Mouse (Mus musculus) embryonic facial prominence, embryonic 15.5 days (tissue): ENCODE data around the gene Fto. TPM values are rescaled to one million over a fixed set of nuclear protein-coding genes. Genes with fewer than 3 reads are reported as not detected.
A peak's percentile ranks its signal among the peaks of the same experiment; 100 is the strongest.

ENCODE experiments used
- ATAC-seq: fragments of 200-750 bp; cut with Nextera tagmentation; 2 replicates; pipeline ENCODE4 v1.8.0; 2017; ENCODE audit warnings: low read depth, moderate TSS enrichment; ENCODE audit not compliant: insufficient number of reproducible peaks, low FRiP score, low TSS enrichment
- H3K27ac ChIP-seq: fragments of 300-500 bp; sonication (generic); replicated peaks from 2 replicates; pipeline ENCODE4 v1.5.1; 2015; ENCODE audit warnings: mild to moderate bottlenecking, inconsistent platforms
- H3K27me3 ChIP-seq: fragments of 300-500 bp; sonication (generic); 2 replicates; pipeline ENCODE4 v1.6.1; 2015; ENCODE audit warnings: inconsistent platforms
- H3K36me3 ChIP-seq: fragments of 300-500 bp; sonication (generic); 2 replicates; pipeline ENCODE4 v1.6.1; 2015; ENCODE audit warnings: mild to moderate bottlenecking, inconsistent platforms
- H3K4me1 ChIP-seq: fragments of 300-500 bp; sonication (generic); 2 replicates; pipeline ENCODE4 v1.6.1; 2015; ENCODE audit warnings: inconsistent platforms
- H3K4me2 ChIP-seq: fragments of 300-500 bp; sonication (generic); replicated peaks from 2 replicates; pipeline ENCODE4 v1.6.1; 2015; ENCODE audit warnings: mild to moderate bottlenecking, inconsistent platforms
- H3K4me3 ChIP-seq: fragments of 300-500 bp; sonication (generic); replicated peaks from 2 replicates; pipeline ENCODE4 v1.5.1; 2015; ENCODE audit warnings: mild to moderate bottlenecking, inconsistent platforms
- H3K9ac ChIP-seq: fragments of 300-500 bp; sonication (generic); 2 replicates; pipeline ENCODE4 v1.6.1; 2015; ENCODE audit warnings: inconsistent platforms
- H3K9me3 ChIP-seq: fragments of 300-500 bp; sonication (generic); replicated peaks from 2 replicates; pipeline ENCODE4 v1.6.1; 2016; ENCODE audit warnings: inconsistent platforms
- WGBS: fragments of 180-500 bp; shearing (Covaris S2); methylation state at CpG from one replicate; pipeline ENCODE4 v1.1.7; 2015; 5-methylcytosine and 5-hydroxymethylcytosine counted together
- polyA plus RNA-seq: library from polyadenylated mRNA; unstranded; fragments of >200 nt; fragmentation: Nextera tagmentation; extraction: Ambion mirVana; gene quantifications from 2 replicates; pipeline ENCODE4 v1.2.1, GENCODE M21; 2015

The Fto gene
- polyA plus RNA-seq, 1 experiment from 2014 or later: 111 TPM

GRCm38 (mm10) chr8:91426496-91426895, 113.2 kb downstream of the Fto start:
- Histone ChIP-seq H3K27ac (no peak overlapping the region), H3K36me3 (peaks cover 8% of the 10 kb centered on the region), H3K4me2 (no peak overlapping the region), H3K9me3 (no peaks in the 10 kb centered on the region; the same call in 1 of the 2 replicates), H3K9ac (no peak overlapping the region), H3K27me3 (no peaks in the 10 kb centered on the region), H3K4me1 (0 out of 2 replicates have a peak, but pooled peaks cover 3% of the 10 kb centered on the region), H3K4me3 (no peak overlapping the region)
- ATAC-seq: no peak
- 37% methylated on average over 1 of the region's 1 CpGs for WGBS

- 84% methylated on average over 3 of the region's 3 CpGs for WGBS
- no peaks in the 10 kb centered on the region for H3K4me1 ChIP-seq
- ATAC-seq: no peak
- peaks cover 5% of the 10 kb centered on the region for H3K36me3 ChIP-seq
- no peak overlapping the region for H3K4me3 ChIP-seq
- H3K27me3 ChIP-seq: no peaks in the 10 kb centered on the region
- no peaks in the 10 kb centered on the region; the same call in 1 of the 2 replicates for H3K9me3 ChIP-seq
- H3K4me2 ChIP-seq: no peak overlapping the region
- no peak overlapping the region for H3K27ac ChIP-seq
- no peak overlapping the region for H3K9ac ChIP-seq
Observed at GRCm38 (mm10) chr8:91430333-91430940, 117.1 kb downstream of the Fto start.

GRCm38 (mm10) chr8:91436036-91436435, 122.7 kb downstream of the Fto start:
- no peaks in the 10 kb centered on the region for H3K27me3 ChIP-seq
- no peak for ATAC-seq
- H3K9ac ChIP-seq: no peak overlapping the region
- H3K27ac ChIP-seq: no peak overlapping the region
- H3K9me3 ChIP-seq: no peaks in the 10 kb centered on the region
- H3K4me3 ChIP-seq: no peak overlapping the region
- 0 out of 2 replicates have a peak, but pooled peaks cover 4% of the 10 kb centered on the region for H3K36me3 ChIP-seq
- WGBS: 93% methylated on average over 15 of the region's 15 CpGs
- no peaks in the 10 kb centered on the region for H3K4me1 ChIP-seq
- no peak overlapping the region for H3K4me2 ChIP-seq

GRCm38 (mm10) chr8:91443911-91444310, 130.6 kb downstream of the Fto start:
- Histone ChIP-seq H3K4me1 (peaks cover 24% of the 10 kb centered on the region), H3K36me3 (no peaks in the 10 kb centered on the region; the same call in 1 of the 2 replicates), H3K9me3 (no peaks in the 10 kb centered on the region), H3K9ac (no peak overlapping the region), H3K4me2 (no peak overlapping the region), H3K4me3 (no peak overlapping the region), H3K27ac (no peak overlapping the region), H3K27me3 (no peaks in the 10 kb centered on the region)
- no peak for ATAC-seq
- WGBS: 48% methylated on average over 4 of the region's 4 CpGs

GRCm38 (mm10) chr8:91444636-91445410, 131.5 kb downstream of the Fto start:
- H3K4me3 ChIP-seq: no peak overlapping the region
- H3K27ac ChIP-seq: 0 out of 2 replicates have a peak overlapping the region, but pooled peaks have one; percentile 45
- no peaks in the 10 kb centered on the region for H3K9me3 ChIP-seq
- no peak for ATAC-seq
- H3K4me1 ChIP-seq: peaks cover 24% of the 10 kb centered on the region
- WGBS: 40% methylated on average over 11 of the region's 11 CpGs
- no peak overlapping the region for H3K9ac ChIP-seq
- no peaks in the 10 kb centered on the region; the same call in 1 of the 2 replicates for H3K36me3 ChIP-seq
- H3K4me2 ChIP-seq: no peak overlapping the region
- no peaks in the 10 kb centered on the region for H3K27me3 ChIP-seq

- H3K4me2 ChIP-seq: no peak overlapping the region
- WGBS: 51% methylated on average over 10 of the region's 10 CpGs
- H3K9ac ChIP-seq: no peak overlapping the region
- 0 out of 2 replicates have a peak overlapping the region, but pooled peaks have one; percentile 45 for H3K27ac ChIP-seq
- peaks cover 24% of the 10 kb centered on the region for H3K4me1 ChIP-seq
- no peaks in the 10 kb centered on the region for H3K9me3 ChIP-seq
- no peak overlapping the region for H3K4me3 ChIP-seq
- H3K36me3 ChIP-seq: no peaks in the 10 kb centered on the region; the same call in 1 of the 2 replicates
- no peak for ATAC-seq
- H3K27me3 ChIP-seq: no peaks in the 10 kb centered on the region
Observed at GRCm38 (mm10) chr8:91445516-91445915, 132.2 kb downstream of the Fto start.

- Histone ChIP-seq H3K36me3 (no peaks in the 10 kb centered on the region; the same call in 1 of the 2 replicates), H3K4me3 (no peak overlapping the region), H3K27ac (no peak overlapping the region), H3K4me2 (no peak overlapping the region), H3K9ac (no peak overlapping the region), H3K27me3 (no peaks in the 10 kb centered on the region), H3K4me1 (peaks cover 24% of the 10 kb centered on the region), H3K9me3 (no peaks in the 10 kb centered on the region)
- whole genome bisulfite sequencing: 75% methylated on average over 5 of the region's 5 CpGs
- no peak for ATAC-seq
Observed at GRCm38 (mm10) chr8:91446008-91446407, 132.7 kb downstream of the Fto start.

GRCm38 (mm10) chr8:91448667-91449329, 135.5 kb downstream of the Fto start:
- Histone ChIP-seq H3K27me3 (no peaks in the 10 kb centered on the region), H3K4me2 (no peak overlapping the region), H3K36me3 (no peaks in the 10 kb centered on the region), H3K4me1 (peaks cover 20% of the 10 kb centered on the region), H3K4me3 (no peak overlapping the region), H3K9me3 (no peaks in the 10 kb centered on the region), H3K9ac (no peak overlapping the region), H3K27ac (no peak overlapping the region)
- ATAC-seq: no peak
- WGBS: 86% methylated on average over 7 of the region's 7 CpGs

GRCm38 (mm10) chr8:91454926-91455325, 141.6 kb downstream of the Fto start:
- H3K9ac ChIP-seq: no peak overlapping the region
- H3K4me2 ChIP-seq: no peak overlapping the region
- H3K4me1 ChIP-seq: no peaks in the 10 kb centered on the region
- no peak overlapping the region for H3K4me3 ChIP-seq
- no peaks in the 10 kb centered on the region for H3K27me3 ChIP-seq
- no peaks in the 10 kb centered on the region for H3K36me3 ChIP-seq
- ATAC-seq: no peak
- H3K27ac ChIP-seq: no peak overlapping the region
- H3K9me3 ChIP-seq: no peaks in the 10 kb centered on the region
- WGBS: 97% methylated on average over 2 of the region's 2 CpGs

GRCm38 (mm10) chr8:91455591-91455990, 142.3 kb downstream of the Fto start:
- ATAC-seq: no peak
- no peaks in the 10 kb centered on the region for H3K27me3 ChIP-seq
- H3K4me1 ChIP-seq: no peaks in the 10 kb centered on the region
- H3K27ac ChIP-seq: no peak overlapping the region
- H3K4me3 ChIP-seq: no peak overlapping the region
- no peak overlapping the region for H3K9ac ChIP-seq
- no peaks in the 10 kb centered on the region for H3K9me3 ChIP-seq
- WGBS: 92% methylated on average over 5 of the region's 5 CpGs
- no peak overlapping the region for H3K4me2 ChIP-seq
- no peaks in the 10 kb centered on the region for H3K36me3 ChIP-seq

GRCm38 (mm10) chr8:91458016-91458415, 144.7 kb downstream of the Fto start:
- H3K9me3 ChIP-seq: no peaks in the 10 kb centered on the region
- no peaks in the 10 kb centered on the region for H3K4me1 ChIP-seq
- no peak overlapping the region for H3K4me3 ChIP-seq
- H3K9ac ChIP-seq: no peak overlapping the region
- no peak overlapping the region for H3K27ac ChIP-seq
- 91% methylated on average over 1 of the region's 1 CpGs for WGBS
- H3K4me2 ChIP-seq: no peak overlapping the region
- ATAC-seq: no peak
- H3K27me3 ChIP-seq: no peaks in the 10 kb centered on the region
- H3K36me3 ChIP-seq: no peaks in the 10 kb centered on the region
